Mouse (Mus musculus) liver, postnatal 0 days (tissue): ENCODE measurements around the gene Plg.

Experiments
- CTCF ChIP-seq: sonication (generic); IDR thresholded peaks from 2 replicates; pipeline ENCODE4 v1.5.1; 2016; ENCODE audit warnings: antibody characterized with exemption, low read depth
- EP300 ChIP-seq: IDR thresholded peaks from 2 replicates; pipeline ENCODE4 v1.6.1; 2016; ENCODE audit warnings: antibody characterized with exemption, low read depth, mild to moderate bottlenecking

DNA sequence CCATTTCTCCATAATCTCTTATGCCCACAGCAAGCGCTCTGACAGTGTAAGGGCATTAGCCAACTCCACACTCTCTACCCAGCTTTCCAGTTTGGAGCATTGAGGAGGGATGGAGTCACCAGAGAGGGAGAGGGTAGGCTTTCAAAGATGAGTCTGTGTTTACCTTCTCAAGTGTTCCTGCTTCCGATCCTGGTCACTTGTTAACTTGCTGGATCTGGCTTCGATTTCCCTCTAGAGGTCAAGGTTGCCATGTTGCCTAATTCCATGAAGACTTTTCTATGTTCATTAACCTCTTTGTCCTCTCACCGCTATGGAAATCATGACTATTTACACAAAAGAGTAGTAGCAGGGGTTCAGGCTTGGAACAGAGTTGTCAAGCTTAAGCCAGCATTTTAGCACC is 1.9 kb downstream of the Plg start:
- TF ChIP-seq CTCF (no peak), EP300 (peak; percentile 70)
